Mouse (Mus musculus) G1E (cell line): ENCODE results near the gene Gramd1b. TPM values are rescaled to one million over a fixed set of nuclear protein-coding genes. Genes with fewer than 3 reads are reported as not detected.

Experiments used
- ATAC-seq: 2 replicates; pipeline ENCODE4 v1.8.0; 2016; ENCODE audit warnings: mild to moderate bottlenecking; ENCODE audit not compliant: insufficient number of reproducible peaks, poor library complexity, low FRiP score, severe bottlenecking; ENCODE audit errors: extremely low read depth
- DNase-seq: peaks from one replicate; pipeline ENCODE4 v3.0.0; 2012; ENCODE audit warnings: low spot score
- H3K27me3 ChIP-seq: 2 replicates; pipeline ENCODE4 v1.6.1; 2012; ENCODE audit warnings: mild to moderate bottlenecking, low read length, inconsistent platforms; ENCODE audit not compliant: insufficient read depth
- H3K36me3 ChIP-seq: replicated peaks from 2 replicates; pipeline ENCODE3; 2012; ENCODE audit warnings: mild to moderate bottlenecking, inconsistent platforms
- H3K4me1 ChIP-seq: 2 replicates; pipeline ENCODE4 v1.6.1; 2012; ENCODE audit warnings: low read depth, low read length, inconsistent platforms, mixed read lengths; ENCODE audit not compliant: insufficient read depth
- H3K4me3 ChIP-seq: 2 replicates; pipeline ENCODE4 v1.5.1; 2012; ENCODE audit warnings: low read depth, mild to moderate bottlenecking, inconsistent platforms, low read length, moderate library complexity, mixed read lengths
- H3K9me3 ChIP-seq: replicated peaks from 2 replicates; pipeline ENCODE4 v1.6.1; 2012; ENCODE audit warnings: inconsistent platforms
- CTCF ChIP-seq: IDR thresholded peaks from 2 replicates; pipeline ENCODE4 v1.5.1; 2012; ENCODE audit warnings: low read depth, low read length, inconsistent platforms, mixed read lengths
- GATA1 ChIP-seq: IDR thresholded peaks from 2 replicates; pipeline ENCODE4 v1.6.1; 2012; ENCODE audit warnings: borderline replicate concordance, low read length, inconsistent platforms, mixed read lengths
- GATA2 ChIP-seq: IDR thresholded peaks from 2 replicates; pipeline ENCODE4 v1.6.1; 2012; ENCODE audit warnings: low read depth, low read length, inconsistent platforms, borderline replicate concordance
- POLR2AphosphoS5 ChIP-seq: IDR thresholded peaks from 2 replicates; pipeline ENCODE4 v1.6.1; 2012; ENCODE audit warnings: low read depth, low read length, inconsistent platforms; ENCODE audit not compliant: insufficient replicate concordance
- TAL1 ChIP-seq: conservative IDR thresholded peaks from 2 replicates; pipeline ENCODE4 v1.6.1; 2012; ENCODE audit warnings: low read depth, low read length, inconsistent platforms, mixed read lengths
- polyA plus RNA-seq: library from polyadenylated mRNA; stranded (reverse); fragments of >175 nt; gene quantifications from 2 replicates; pipeline ENCODE4 v1.2.3, GENCODE M21; 2012
- total RNA-seq, 2 experiments: library from RNA; stranded (forward) in 1 of 2; stranded (reverse) in 1 of 2; fragments of 200-1000 nt in 1 of 2; fragments of >200 nt in 1 of 2; fragmentation: Nextera tagmentation in 1 of 2; gene quantifications; 2 replicates each; pipeline ENCODE4 v1.2.3; 2014 to 2017

Gene Gramd1b
- total and polyA plus RNA-seq, 3 experiments = 1.3 to 2.1 TPM; not detected in 1

DNA sequence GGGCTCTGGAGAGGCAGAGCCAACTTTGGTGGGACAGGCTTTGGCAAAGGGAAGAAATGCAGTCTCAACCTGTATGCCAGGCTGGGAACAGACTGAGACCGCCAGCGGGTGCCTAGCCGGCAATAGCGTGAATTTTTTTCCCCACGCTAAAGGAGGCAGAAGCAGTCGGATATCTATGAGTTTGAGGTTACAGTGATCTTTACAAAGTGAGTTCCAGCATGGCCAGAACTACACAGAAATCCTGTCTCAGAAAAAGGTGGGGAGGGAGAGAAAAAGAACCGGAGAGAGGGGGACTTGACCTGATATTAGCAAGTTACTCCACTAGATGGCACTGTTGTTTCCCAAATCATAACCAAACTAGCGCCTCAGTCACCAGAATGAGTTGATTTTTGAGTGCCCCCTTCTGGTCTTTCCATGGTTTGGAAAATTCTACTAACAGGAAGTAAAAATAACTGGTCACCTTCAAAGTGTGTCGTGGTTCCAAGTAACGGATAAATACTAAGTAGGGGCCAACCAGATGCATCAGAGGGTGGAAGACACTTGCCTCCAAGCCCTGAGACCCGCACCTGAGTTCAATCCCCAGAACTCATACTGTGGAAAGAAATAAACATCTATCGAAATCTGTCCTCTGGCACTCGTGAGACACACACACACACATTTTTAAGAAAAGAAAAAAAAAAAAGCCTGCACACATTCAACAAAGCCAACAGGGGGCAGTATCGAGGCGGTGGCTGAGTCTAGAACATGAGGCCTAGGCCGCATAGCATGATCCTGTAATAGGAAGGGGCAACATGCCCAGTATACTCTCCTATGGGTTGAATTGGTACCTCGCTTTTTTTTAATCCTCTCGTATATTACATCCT is 116.0 kb downstream of the Gramd1b start:
- no peaks in the 10 kb centered on the region for H3K4me1 ChIP-seq
- H3K9me3 ChIP-seq = peaks cover 10% of the 10 kb centered on the region
- no peak for ATAC-seq
- no peak overlapping the region for H3K4me3 ChIP-seq
- TF ChIP-seq GATA2 = no peak
- DNase-seq = no peak
- 0 out of 2 replicates have a peak, but pooled peaks cover 3% of the 10 kb centered on the region for H3K27me3 ChIP-seq
- no peaks in the 10 kb centered on the region for H3K36me3 ChIP-seq

DNA sequence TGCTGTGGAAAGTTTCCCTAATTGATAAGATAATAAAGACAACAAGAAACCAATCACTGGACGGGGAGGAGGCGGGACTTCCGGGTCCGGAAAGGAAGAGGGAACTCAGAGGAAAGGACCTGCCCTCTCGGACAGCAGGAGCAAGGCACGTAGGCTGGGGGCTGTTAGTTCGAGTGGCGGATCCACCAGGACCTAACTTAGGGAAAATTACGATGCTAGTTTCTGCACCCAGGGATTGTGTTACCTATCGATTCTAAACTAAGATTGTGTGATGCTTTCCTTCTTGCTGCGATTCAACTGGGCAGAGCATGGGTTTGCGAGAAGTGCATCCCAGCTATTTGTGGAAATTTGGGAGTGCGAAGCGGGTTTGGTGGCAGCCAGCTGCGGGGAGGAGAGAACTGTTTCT is 116.7 kb downstream of the Gramd1b start:
- ATAC-seq = no peak
- TF ChIP-seq TAL1 = no peak
- no peak for TF ChIP-seq CTCF
- no peak for TF ChIP-seq GATA2
- TF ChIP-seq GATA1 = no peak
- TF ChIP-seq POLR2AphosphoS5 = no peak
- Histone ChIP-seq H3K4me1 (no peaks in the 10 kb centered on the region), H3K9me3 (peaks cover 10% of the 10 kb centered on the region), H3K27me3 (0 out of 2 replicates have a peak, but pooled peaks cover 3% of the 10 kb centered on the region), H3K4me3 (no peak overlapping the region), H3K36me3 (no peaks in the 10 kb centered on the region)
- DNase-seq = no peak

DNA sequence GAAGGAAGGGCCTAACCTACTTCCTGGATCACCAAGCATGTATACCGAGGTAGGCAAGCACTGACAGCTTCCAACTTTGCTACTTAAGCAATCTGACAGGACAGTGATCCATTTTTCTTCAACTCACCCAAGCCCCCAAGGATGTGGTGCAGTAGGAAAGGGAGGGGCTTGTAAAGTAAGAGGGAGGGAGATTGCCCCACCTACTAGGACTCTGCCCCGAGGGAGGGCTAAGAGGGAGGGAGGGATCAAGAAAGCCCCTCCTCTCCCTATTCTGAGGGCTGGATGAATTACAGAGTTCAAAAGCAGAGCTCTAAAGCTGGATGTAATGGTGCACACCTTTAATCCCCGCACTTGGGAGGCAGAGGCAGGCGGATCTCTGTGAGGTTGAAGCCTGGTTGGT is 117.6 kb downstream of the Gramd1b start:
- H3K4me3 ChIP-seq = no peak overlapping the region
- DNase-seq (no peak), ATAC-seq (no peak)
- TF ChIP-seq TAL1 (no peak), GATA1 (no peak), GATA2 (no peak), POLR2AphosphoS5 (no peak), CTCF (no peak)
- H3K9me3 ChIP-seq = peaks cover 10% of the 10 kb centered on the region
- H3K36me3 ChIP-seq = no peaks in the 10 kb centered on the region
- no peaks in the 10 kb centered on the region for H3K4me1 ChIP-seq
- H3K27me3 ChIP-seq = 0 out of 2 replicates have a peak, but pooled peaks cover 3% of the 10 kb centered on the region

DNA sequence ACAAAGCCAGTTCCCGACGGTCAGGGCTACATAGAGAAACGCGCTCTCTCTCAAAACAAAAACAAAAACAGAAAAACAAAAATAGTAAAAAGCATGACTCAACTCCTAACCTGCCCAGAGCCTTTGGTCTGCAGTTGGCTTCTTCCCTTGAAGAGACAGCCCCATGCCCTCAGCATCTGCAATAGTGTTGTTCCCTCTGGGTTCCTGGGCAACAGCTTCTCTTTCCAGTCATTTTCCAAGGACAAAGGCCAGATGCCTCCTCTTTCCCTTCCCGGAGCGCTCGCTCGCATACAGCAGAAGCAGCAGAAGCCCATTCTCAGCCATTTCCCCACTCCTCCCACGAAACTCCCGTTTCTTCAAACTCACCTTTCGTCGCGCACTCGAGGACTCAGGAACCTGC is 118.3 kb downstream of the Gramd1b start:
- H3K4me3 ChIP-seq = no peak overlapping the region
- TF ChIP-seq GATA2 (no peak), GATA1 (no peak), CTCF (no peak), POLR2AphosphoS5 (no peak), TAL1 (no peak)
- H3K27me3 ChIP-seq = 0 out of 2 replicates have a peak, but pooled peaks cover 3% of the 10 kb centered on the region
- H3K9me3 ChIP-seq = peaks cover 10% of the 10 kb centered on the region
- ATAC-seq (no peak), DNase-seq (no peak)
- H3K36me3 ChIP-seq = no peaks in the 10 kb centered on the region
- no peaks in the 10 kb centered on the region for H3K4me1 ChIP-seq

DNA sequence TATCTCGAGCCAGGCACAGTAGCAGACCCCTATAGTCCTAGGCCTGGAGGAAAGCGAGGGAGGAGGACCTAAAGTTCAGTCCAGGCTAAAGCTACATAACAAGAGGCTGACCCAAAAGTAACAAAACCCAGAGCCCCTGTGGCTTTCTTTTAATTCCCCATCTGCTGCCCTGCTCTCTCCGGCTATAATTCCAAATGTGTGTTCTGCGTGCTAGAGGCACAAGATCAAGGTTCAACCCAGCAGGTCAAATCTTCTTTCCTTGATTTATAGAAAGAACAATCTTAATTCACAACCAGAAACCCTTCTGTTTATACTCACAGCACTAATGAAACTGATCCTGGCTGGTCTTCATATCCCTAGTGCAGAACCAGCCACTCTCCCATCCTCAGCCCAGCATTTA is 118.9 kb downstream of the Gramd1b start:
- no peak for DNase-seq
- peaks cover 10% of the 10 kb centered on the region for H3K9me3 ChIP-seq
- no peak overlapping the region for H3K4me3 ChIP-seq
- TF ChIP-seq TAL1 = no peak
- TF ChIP-seq GATA1 = no peak
- TF ChIP-seq GATA2 = no peak
- TF ChIP-seq CTCF = no peak
- TF ChIP-seq POLR2AphosphoS5 = no peak
- ATAC-seq = no peak
- no peaks in the 10 kb centered on the region for H3K4me1 ChIP-seq
- no peaks in the 10 kb centered on the region for H3K36me3 ChIP-seq
- H3K27me3 ChIP-seq = 0 out of 2 replicates have a peak, but pooled peaks cover 3% of the 10 kb centered on the region

DNA sequence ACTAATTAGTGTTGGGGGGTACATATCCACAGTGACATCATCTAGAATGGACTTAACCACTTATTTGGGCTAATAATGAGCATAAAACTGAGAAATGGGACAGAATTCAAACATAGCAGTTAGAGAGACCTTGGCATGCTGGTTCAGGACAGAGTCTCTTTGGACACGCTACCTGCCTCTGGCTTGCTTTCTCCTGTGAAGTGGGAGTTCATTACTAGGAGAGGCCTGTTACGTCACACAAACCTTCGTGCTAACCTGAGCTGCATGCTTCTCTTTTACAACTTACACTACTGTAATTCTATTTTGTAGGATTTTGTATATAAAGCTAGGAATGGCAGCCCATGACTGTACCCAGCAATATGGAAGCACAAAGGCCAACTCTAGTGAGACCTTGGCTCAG is 120.3 kb downstream of the Gramd1b start:
- TF ChIP-seq GATA2 = no peak
- TF ChIP-seq TAL1 = no peak
- TF ChIP-seq GATA1 = no peak
- no peak for TF ChIP-seq CTCF
- TF ChIP-seq POLR2AphosphoS5 = no peak
- no peak overlapping the region for H3K4me3 ChIP-seq
- peaks cover 10% of the 10 kb centered on the region for H3K9me3 ChIP-seq
- 0 out of 2 replicates have a peak, but pooled peaks cover 3% of the 10 kb centered on the region for H3K27me3 ChIP-seq
- H3K36me3 ChIP-seq = no peaks in the 10 kb centered on the region
- H3K4me1 ChIP-seq = no peaks in the 10 kb centered on the region
- no peak for DNase-seq
- ATAC-seq = no peak

DNA sequence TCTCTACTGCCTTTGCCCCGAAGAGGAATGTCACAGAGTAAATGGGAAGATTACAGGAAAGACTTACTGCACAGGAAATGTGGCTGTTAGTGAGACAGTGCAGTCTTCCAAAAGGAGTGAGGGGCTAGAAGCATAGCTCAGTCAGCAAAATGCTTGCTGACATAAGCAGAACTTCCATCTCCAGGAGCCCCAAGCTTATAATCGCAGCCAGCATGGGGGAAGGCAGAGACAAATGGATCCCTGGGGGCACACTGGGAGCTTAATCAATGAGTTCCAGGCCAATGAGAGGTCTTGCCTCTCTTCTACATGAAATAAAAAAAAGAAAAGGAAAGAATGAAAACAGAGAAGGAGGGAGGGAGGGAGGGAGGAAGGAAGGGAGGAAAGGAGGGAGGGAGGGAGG is 122.1 kb downstream of the Gramd1b start:
- peaks cover 8% of the 10 kb centered on the region; the same call in 1 of the 2 replicates for H3K9me3 ChIP-seq
- no peak overlapping the region for H3K4me3 ChIP-seq
- H3K4me1 ChIP-seq = no peaks in the 10 kb centered on the region
- no peak for TF ChIP-seq POLR2AphosphoS5
- TF ChIP-seq GATA1 = no peak
- no peak for TF ChIP-seq CTCF
- no peak for TF ChIP-seq TAL1
- TF ChIP-seq GATA2 = no peak
- H3K36me3 ChIP-seq = no peaks in the 10 kb centered on the region
- DNase-seq (no peak), ATAC-seq (no peak)
- H3K27me3 ChIP-seq = 0 out of 2 replicates have a peak, but pooled peaks cover 3% of the 10 kb centered on the region
